Mouse (Mus musculus): ENCODE data around the gene Rap1gap2.
A peak's percentile ranks its signal among the peaks of the same experiment; 100 is the strongest.
"Not testable (repeated sequence)": the region's sequence is repeated elsewhere in the genome, so short reads cannot be mapped to it uniquely, and the experiment has no call there.

The Rap1gap2 gene

DNA sequence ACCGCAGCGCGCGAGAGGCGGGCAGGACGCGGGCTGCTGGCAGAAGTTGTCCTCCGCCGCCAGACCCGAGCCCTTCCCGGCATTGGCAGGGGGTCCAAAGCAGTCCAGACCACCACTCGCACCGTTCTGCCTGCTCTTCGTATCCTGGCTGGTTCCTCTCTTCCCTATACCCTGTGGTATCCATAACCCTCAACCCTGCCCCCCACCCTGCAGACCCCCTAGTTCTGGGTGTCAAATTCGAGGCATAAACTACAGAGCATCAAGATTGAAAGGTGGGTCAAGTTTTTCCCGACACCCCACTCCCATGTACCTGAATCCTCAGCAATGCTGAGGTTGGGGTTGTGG is 9.2 kb upstream of the Rap1gap2 start:
- no peak for DNase-seq

DNA sequence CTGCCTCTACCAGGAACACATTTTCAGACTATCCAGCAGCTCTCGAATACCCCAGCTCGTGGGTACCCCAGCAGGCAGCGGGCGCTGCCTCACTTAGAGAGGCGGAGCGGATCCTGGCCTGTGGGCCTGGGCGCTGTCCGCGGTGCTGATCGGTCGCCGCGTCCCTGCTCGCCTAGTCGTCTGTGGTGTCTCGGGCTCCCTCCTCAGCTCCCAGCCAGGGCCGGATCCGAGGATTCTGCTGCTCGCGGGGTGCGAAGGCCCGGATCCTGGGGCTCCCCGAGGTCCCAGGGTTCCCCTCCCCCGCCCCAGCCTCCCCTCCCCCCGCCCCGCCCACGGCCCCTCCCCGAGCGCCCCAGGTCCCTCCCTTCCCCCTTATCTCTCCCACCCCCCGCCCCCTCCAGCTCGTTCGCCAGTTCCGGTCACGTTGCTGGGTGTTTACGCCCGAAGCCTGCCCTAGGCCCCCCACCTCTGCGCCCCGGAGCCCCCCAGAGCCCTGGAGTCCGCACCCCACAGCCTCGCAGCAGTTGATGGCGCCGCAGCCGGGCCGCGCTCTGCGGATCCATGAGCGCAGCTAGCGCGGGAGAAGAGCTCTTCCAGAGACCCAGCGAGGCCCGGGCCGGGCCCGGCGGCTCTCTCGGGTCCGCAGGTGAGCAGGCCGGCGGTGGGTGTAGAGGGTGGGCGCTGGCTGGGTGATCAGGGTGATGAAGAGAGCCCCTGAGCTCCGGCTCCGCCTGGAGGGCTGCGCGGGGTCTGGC is 8.7 kb upstream of the Rap1gap2 start, which contains the start of gene Ccdc92b:
Gene Ccdc92b, plus strand, starts transcription at position 405 of the 755 bp plus-strand sequence.
- DNase-seq, result peak; percentile 54

DNA sequence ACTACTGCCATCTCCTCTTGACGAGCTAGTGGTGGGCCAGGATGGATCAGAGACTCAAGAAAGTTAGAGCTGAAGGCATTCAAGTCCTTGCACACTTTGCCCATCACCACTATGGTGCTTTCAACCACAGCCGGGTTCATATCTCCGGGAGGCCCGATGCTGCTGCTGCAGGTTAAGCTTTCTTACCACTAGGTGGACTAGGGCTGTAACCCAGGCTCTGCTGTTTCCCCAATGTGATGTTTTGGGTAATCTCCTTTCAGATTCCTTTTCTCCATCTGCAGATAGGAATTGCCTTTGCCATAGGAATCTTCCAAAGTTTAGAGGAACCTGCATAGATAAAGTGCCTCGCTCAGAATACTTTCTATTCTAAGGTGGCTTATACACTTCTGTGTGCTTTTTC is 4.9 kb upstream of the Rap1gap2 start:
- DNase-seq, result no peak

GRCm38 (mm10) chr11:74613428-74613827 is 2.7 kb upstream of the Rap1gap2 start:
- no peak for DNase-seq

DNA sequence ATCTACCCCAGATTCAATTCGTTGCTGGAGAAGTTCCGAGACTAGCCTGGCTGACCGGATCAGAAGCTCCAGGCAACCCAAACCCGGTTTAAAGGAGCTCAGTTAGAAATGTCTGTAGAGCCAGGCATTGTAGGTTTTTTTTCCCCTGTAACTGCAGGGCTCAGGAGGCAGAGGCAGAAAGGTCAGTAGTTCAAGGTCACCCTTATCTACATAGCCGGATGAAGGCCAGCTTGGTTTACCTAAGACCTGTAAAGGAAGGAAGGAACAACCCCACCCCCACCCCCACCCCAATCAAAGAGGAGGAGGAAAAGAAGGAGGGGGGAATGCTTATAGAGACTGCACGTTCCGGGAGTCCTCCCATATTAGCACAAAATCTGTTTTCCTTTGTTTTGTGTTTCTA is 722 bp upstream of the Rap1gap2 start:
- no peak for DNase-seq

GRCm38 (mm10) chr11:74610068-74610467 is 647 bp downstream of the Rap1gap2 start:
- DNase-seq, result no peak

DNA sequence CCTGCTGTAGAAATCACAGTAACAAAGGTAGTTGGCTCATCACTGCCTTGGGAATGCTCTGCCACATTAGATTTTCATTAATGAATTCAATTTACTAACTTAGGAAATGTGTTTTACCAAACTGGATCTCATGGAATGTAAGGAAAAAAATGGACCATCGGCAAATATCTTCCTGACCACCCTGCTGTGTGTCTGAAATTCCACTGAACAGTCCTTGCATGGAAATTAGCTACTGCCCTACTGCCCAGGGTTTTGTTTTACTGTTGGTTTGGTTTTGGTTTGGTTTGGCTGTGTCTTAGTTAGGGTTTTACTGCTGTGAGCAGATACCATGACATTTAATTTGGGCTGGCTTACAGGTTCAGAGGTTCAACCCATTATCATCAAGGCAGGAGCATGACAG is 8.4 kb downstream of the Rap1gap2 start:
- no peak for DNase-seq

- DNase-seq, result no peak
Measured at GRCm38 (mm10) chr11:74597990-74598337, 12.8 kb downstream of the Rap1gap2 start.

- no peak for DNase-seq
Measured at GRCm38 (mm10) chr11:74597283-74597989, 13.3 kb downstream of the Rap1gap2 start.

DNA sequence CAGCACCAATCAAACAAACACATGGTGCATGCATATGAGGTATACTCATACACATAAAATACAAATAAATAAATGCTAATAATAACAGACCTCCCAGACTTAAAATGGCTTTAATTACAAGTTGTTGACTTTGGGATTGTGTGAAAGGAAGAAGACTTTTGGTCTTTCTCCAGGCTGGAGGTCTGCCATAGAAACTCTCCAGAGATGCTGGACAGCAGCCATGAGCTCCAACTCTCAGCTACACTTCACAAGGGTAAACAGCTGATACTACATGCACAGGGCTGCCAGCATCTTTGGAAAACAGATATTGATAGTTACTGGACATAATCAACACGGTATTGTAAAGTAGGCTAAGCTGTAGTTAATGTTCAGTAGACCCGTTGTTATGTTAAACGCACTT is 18.5 kb downstream of the Rap1gap2 start:
- DNase-seq, result no peak

DNA sequence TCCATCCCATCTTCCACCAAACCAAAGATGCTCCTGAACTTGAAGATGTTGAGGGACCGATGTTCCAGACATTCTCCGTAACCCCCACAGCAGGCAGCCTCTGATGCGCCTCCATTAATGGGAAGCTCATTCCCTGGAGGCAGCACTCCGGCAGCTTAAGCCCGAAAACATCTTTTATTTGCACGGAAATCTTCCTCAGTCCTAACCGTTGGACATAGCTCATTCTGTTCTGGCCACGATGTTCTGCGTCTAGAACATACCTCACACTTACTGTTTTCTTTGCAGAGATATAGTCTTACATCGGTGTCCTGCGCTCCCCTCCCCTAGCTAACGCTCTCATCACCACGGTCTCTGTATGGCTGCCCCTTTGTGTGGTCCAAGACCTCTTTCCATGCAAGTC is 20.0 kb downstream of the Rap1gap2 start:
- no peak for DNase-seq

DNA sequence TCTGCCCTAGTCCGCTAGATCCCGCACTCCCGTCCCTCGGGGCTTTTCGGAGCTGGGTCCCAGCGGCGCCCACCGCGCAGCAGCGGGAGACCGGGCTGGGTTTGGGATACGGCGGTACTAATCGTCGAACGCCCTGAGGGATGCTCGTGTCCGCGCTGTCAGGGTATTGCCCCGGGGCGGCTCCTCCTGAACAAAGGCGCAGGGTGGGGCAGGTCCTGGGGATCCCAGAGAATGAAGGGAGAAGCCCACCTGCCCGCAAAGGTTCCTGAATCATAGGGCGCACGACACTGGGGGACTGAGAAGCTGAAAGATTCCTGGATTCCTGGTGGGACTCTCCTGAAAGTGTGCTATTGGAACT is 20.5 kb downstream of the Rap1gap2 start:
- no peak for DNase-seq

DNA sequence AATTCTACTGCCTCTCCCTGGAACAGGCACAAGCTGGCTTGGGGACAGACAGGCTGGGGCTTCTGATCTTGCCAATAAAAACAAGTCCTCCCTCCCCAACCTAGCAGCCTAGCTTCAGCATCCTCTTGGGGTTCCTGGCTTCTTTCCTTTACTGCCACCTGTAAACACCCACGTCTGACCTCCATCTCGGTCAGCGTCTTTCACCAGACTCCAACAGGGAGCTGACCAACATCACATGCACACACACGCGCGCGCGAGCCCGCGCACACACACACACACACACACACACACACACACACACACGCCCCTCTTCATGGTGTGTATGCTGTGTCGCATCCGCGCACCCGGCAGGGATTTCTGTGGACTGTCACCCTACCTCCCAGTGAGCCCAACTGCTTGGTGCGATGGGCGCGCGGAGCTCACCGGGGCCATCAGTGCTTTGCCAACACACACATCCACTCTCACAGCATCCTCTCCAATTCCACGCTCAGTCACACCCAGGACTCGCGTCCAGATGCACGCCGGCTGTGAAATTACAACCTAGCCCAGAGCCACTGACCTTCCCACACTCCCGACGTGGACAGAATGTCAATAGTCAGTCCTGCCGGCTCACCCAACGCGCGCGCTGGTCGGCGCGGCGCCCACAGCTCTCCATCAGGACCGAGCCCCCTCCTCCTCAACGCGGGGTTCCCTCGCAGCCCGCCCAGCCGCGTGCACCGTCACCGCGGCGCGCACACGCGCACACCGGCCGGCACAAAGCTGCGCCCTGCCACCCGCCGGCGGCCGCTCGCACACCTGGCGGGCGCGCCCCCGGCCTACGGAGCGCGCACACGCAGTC is 21.1 kb downstream of the Rap1gap2 start:
- no peak for DNase-seq

GRCm38 (mm10) chr11:74586401-74586800 is 24.3 kb downstream of the Rap1gap2 start:
- no peak for DNase-seq

- no peak for DNase-seq
Measured at GRCm38 (mm10) chr11:74584946-74585723, 25.6 kb downstream of the Rap1gap2 start.

DNA sequence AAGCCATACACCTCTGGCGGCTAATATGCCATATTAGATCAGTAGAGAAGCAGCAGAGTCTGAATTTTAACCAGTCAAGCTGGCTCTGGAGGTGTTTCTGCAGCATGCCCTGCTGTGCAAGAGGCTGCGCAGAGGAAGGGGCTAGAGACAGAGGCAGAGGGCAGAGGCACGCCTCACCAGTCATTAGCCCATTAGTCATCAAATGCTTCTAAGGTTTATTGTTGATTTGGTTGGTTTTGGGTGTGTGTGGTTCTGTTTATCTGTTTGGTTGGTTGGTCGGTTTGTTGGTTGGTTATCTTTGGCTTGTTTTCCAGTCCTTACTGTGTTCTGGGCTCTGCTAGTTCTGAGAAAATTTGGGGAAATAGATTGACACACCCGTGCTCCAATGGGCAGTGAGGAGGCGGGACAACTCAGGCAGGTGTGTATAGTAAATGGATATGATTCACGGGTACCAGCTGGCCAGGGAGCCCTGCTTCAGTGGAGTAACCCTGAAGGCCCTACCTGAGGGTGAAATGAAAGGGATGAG is 26.8 kb downstream of the Rap1gap2 start:
- no peak for DNase-seq

- DNase-seq, result no peak
Measured at GRCm38 (mm10) chr11:74582464-74582863, 28.3 kb downstream of the Rap1gap2 start.

GRCm38 (mm10) chr11:74581333-74581732 is 29.4 kb downstream of the Rap1gap2 start:
- not testable (repeated sequence) for DNase-seq

DNA sequence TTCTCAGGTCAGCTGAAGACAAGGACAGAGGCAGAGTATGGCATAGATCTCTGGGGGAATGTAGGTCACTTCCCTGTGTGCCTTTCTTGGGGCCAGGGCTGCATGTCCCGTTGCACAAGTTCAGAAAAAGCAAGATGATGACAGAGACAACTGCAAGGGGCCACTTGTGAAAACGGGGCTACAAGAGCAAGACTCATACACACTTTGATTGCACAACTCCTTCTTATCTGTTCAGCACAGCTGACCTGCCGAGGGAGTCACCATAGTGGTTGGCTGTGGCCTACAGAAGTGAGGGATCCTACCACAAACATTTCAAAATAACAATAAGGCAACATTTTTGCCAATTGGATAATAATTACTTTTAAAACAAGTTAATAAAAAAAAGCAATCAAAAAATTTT is 33.6 kb downstream of the Rap1gap2 start:
- DNase-seq, result no peak

DNA sequence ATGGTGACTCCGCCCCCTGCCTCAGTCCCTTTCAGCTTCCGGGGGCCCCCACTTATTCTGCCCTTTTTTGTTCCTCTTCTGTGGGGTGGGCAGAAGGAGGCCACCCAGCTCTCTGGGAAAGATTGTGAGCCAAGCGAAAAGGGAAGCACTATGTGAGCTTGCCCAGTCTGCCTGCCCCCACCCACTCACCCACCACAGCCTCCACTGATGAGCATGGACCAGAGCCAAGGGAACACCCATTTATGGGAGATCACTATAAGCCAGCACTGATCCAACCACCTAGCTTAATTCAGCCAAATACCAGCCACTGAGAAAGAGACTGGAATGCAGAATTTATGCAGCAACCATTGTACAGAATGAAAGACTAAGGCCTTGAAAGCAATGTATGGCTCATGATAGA is 34.8 kb downstream of the Rap1gap2 start:
- no peak for DNase-seq

DNA sequence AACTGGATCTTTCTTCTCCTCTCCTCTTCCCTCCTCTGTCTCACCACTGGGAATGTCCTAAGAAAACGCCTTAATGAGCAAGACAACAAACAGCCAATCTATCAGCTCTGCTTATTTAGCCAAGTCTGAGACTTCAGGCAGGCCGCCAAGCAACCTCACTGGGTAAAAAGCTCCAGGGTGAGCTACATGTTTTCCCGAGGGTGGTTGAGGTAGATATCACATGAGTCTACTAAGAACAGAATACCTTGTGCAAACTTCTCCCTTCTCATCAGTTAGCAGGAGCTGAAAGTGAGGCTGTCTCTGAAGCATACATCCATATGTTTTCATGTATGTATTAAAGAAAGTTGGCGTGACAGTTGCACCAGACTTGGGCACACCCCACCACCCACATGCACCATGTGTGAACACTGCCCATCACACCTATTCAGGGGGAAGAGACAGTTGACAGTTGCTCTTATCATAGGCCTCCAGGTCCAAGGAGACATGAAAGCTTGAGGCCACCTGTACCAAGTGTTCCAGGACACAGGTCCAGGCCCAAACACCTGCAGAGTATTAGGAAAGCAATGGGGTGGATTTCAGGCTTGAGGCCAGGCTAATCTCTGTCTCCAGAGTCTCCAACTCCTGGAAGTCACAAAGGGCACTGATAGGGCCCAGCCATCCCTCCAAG is 35.8 kb downstream of the Rap1gap2 start:
- DNase-seq, result no peak

DNA sequence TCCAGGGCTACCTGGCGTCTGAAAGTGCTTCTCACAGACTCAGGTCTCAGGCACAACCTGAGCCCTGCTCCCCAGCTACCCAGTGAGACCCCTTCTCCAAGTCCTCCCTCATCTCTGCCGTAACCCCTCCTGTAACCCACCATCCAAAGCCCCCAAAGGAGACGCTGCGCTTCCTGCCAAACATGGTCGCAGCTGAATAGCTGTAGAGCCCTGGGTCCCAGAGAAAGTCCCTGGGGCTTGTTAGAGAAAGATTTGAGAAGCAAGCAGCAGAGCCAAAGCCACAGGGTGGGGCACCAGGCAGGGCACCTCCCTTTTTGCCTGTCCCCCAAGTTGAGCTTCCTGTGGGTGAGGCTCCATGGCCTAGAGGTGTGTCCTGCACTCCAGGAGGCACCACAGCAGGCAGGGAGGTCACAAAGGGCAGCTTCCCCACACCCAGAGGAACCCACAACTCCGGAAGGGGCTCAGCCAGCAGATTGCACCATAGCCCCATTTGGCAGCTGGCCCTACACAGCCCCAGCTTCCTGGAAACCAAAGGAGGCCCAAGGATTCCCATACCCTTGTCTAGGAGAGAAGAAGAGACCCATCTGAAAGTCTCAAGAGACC is 38.2 kb downstream of the Rap1gap2 start:
- DNase-seq, result no peak
